Mouse (Mus musculus): Measurements from ENCODE around the gene Pitx2.

- TF ChIP-seq CTCF (IDR thresholded peaks at IDR 0.05; ENCODE audit: borderline replicate concordance, control insufficient read depth, extremely low read depth, insufficient read depth, low read length, poor library complexity), result no peak
- TF ChIP-seq POLR2A (IDR thresholded peaks at IDR 0.05; ENCODE audit: control insufficient read depth, extremely low read depth, insufficient read depth, low read length, poor library complexity), result no peak
Observed at GRCm38 (mm10) chr3:129205481-129206175, 6.0 kb downstream of the Pitx2 start.
